Mouse (Mus musculus) MEL (cell line): ENCODE measurements at regions not wholly inside any gene's neighbourhood (a gene's known extent, or its start where the extent isn't known, plus 50 kb on each side); places are given as distances from the start of the nearest gene placed in this dataset.
A peak's percentile ranks its signal among the peaks of the same experiment; 100 is the strongest.

Experiments used
- DNase-seq: peaks from one replicate; pipeline ENCODE4 v3.0.0; 2011; ENCODE audit warnings: low read depth, low spot score
- H3K27ac ChIP-seq: 2 replicates; pipeline ENCODE4 v1.5.1; 2012; ENCODE audit warnings: low read depth, mild to moderate bottlenecking, control low read depth, low read length, moderate library complexity; ENCODE audit not compliant: control insufficient read depth
- H3K27me3 ChIP-seq, 2 experiments: fragments of 150-350 bp in 1 of 2; sonication (generic) in 1 of 2; 2 replicates each; pipeline ENCODE4 v1.6.1; 2012; ENCODE audit warnings: low read length in 2 of 2, mild to moderate bottlenecking in 2 of 2, improper control_type of control experiment in 1 of 2, moderate library complexity in 1 of 2; ENCODE audit not compliant: insufficient read depth in 2 of 2, control insufficient read depth in 1 of 2
- H3K36me3 ChIP-seq, 2 experiments: 2 replicates each; pipeline ENCODE4 v1.6.1; 2012 to 2014; ENCODE audit warnings: low read length in 2 of 2, improper control_type of control experiment in 1 of 2, inconsistent platforms in 1 of 2, mild to moderate bottlenecking in 1 of 2; ENCODE audit not compliant: insufficient read depth in 2 of 2, control insufficient read depth in 1 of 2
- H3K4me1 ChIP-seq, 2 experiments: fragments of 150-350 bp in 1 of 2; sonication (generic) in 1 of 2; 2 replicates each; pipeline ENCODE4 v1.6.1; 2012; ENCODE audit warnings: low read length in 2 of 2, improper control_type of control experiment in 1 of 2, mild to moderate bottlenecking in 1 of 2; ENCODE audit not compliant: insufficient read depth in 2 of 2, control insufficient read depth in 1 of 2
- H3K4me3 ChIP-seq, 2 experiments: fragments of 150-350 bp in 1 of 2; sonication (generic) in 1 of 2; 2 replicates each; pipeline ENCODE4 v1.5.1; 2012; ENCODE audit warnings: low read depth in 2 of 2, low read length in 2 of 2, mild to moderate bottlenecking in 2 of 2, moderate library complexity in 2 of 2, control low read depth in 1 of 2, improper control_type of control experiment in 1 of 2; ENCODE audit not compliant: control insufficient read depth in 1 of 2, insufficient read depth in 1 of 2
- H3K79me2 ChIP-seq: 2 replicates; pipeline ENCODE4 v1.6.1; 2012; ENCODE audit warnings: mild to moderate bottlenecking, low read length, moderate library complexity; ENCODE audit not compliant: control insufficient read depth, poor library complexity, insufficient read depth
- H3K9ac ChIP-seq: 2 replicates; pipeline ENCODE4 v1.6.1; 2012; ENCODE audit warnings: low read depth, mild to moderate bottlenecking, control low read depth, low read length, moderate library complexity; ENCODE audit not compliant: control insufficient read depth, poor library complexity, severe bottlenecking
- H3K9me3 ChIP-seq: fragments of 150-350 bp; sonication (generic); replicated peaks from 2 replicates; pipeline ENCODE4 v1.6.1; 2012; ENCODE audit warnings: mild to moderate bottlenecking, low read length, improper control_type of control experiment, moderate library complexity; ENCODE audit not compliant: insufficient read depth
- CHD1 ChIP-seq: IDR thresholded peaks from 2 replicates; pipeline ENCODE4 v1.6.1; 2012; ENCODE audit warnings: low read depth, mild to moderate bottlenecking, inconsistent platforms, low read length, improper control_type of control experiment
- CTCF ChIP-seq, 3 experiments: IDR thresholded peaks in 2 of 3; conservative IDR thresholded peaks in 1 of 3; 2 replicates each; pipeline ENCODE4 v1.5.1; 2011 to 2012; ENCODE audit warnings: low read length in 3 of 3, low read depth in 2 of 3, mild to moderate bottlenecking in 2 of 3, improper control_type of control experiment in 1 of 3, inconsistent platforms in 1 of 3, mixed read lengths in 1 of 3, moderate library complexity in 1 of 3; ENCODE audit not compliant: control insufficient read depth in 1 of 3, insufficient read depth in 1 of 3, poor library complexity in 1 of 3, severe bottlenecking in 1 of 3
- ELF1 ChIP-seq: IDR thresholded peaks from 2 replicates; pipeline ENCODE4 v1.6.1; 2014; ENCODE audit warnings: low read depth, mild to moderate bottlenecking, inconsistent platforms, low read length, improper control_type of control experiment, moderate library complexity
- EP300 ChIP-seq, 2 experiments: IDR thresholded peaks; 2 replicates each; pipeline ENCODE4 v1.6.1; 2011; ENCODE audit warnings: improper control_type of control experiment in 2 of 2, low read length in 2 of 2, low read depth in 1 of 2, mild to moderate bottlenecking in 1 of 2
- ETS1 ChIP-seq: IDR thresholded peaks from 2 replicates; pipeline ENCODE4 v1.6.1; 2012; ENCODE audit warnings: low read depth, mild to moderate bottlenecking, inconsistent platforms, low read length, improper control_type of control experiment, moderate library complexity
- GATA1 ChIP-seq: IDR thresholded peaks from 2 replicates; pipeline ENCODE4 v1.6.1; 2011; ENCODE audit warnings: low read depth, low read length, improper control_type of control experiment
- HCFC1 ChIP-seq: IDR thresholded peaks from 2 replicates; pipeline ENCODE4 v1.6.1; 2012; ENCODE audit warnings: low read depth, mild to moderate bottlenecking, inconsistent platforms, low read length, improper control_type of control experiment, moderate library complexity
- JUND ChIP-seq: IDR thresholded peaks from 2 replicates; pipeline ENCODE4 v1.6.1; 2011; ENCODE audit warnings: low read depth, mild to moderate bottlenecking, improper control_type of control experiment, low read length
- MAFK ChIP-seq: IDR thresholded peaks from 2 replicates; pipeline ENCODE4 v1.6.1; 2011; ENCODE audit warnings: low read depth, mild to moderate bottlenecking, low read length, improper control_type of control experiment, borderline replicate concordance
- MAX ChIP-seq: IDR thresholded peaks from 2 replicates; pipeline ENCODE4 v1.6.1; 2011; ENCODE audit warnings: low read length, improper control_type of control experiment
- MAZ ChIP-seq: IDR thresholded peaks from 2 replicates; pipeline ENCODE4 v1.6.1; 2012; ENCODE audit warnings: low read depth, mild to moderate bottlenecking, inconsistent platforms, low read length, improper control_type of control experiment
- MEF2A ChIP-seq: IDR thresholded peaks from 2 replicates; pipeline ENCODE4 v1.6.1; 2014; ENCODE audit warnings: low read depth, mild to moderate bottlenecking, inconsistent platforms, low read length, improper control_type of control experiment; ENCODE audit not compliant: poor library complexity, insufficient replicate concordance, severe bottlenecking; ENCODE audit errors: extremely low read depth
- MXI1 ChIP-seq: IDR thresholded peaks from 2 replicates; pipeline ENCODE4 v1.6.1; 2011; ENCODE audit warnings: mild to moderate bottlenecking, low read depth, low read length, improper control_type of control experiment
- MYB ChIP-seq: IDR thresholded peaks from 2 replicates; pipeline ENCODE4 v1.6.1; 2011; ENCODE audit warnings: mild to moderate bottlenecking, low read depth, low read length, improper control_type of control experiment
- MYC ChIP-seq: IDR thresholded peaks from 2 replicates; pipeline ENCODE4 v1.6.1; 2011; ENCODE audit warnings: low read depth, mild to moderate bottlenecking, low read length, improper control_type of control experiment, moderate library complexity
- NRF1 ChIP-seq: IDR thresholded peaks from 2 replicates; pipeline ENCODE4 v1.6.1; 2014; ENCODE audit warnings: low read depth, mild to moderate bottlenecking, inconsistent platforms, low read length, improper control_type of control experiment, moderate library complexity; ENCODE audit not compliant: poor library complexity, insufficient read depth, severe bottlenecking
- POLR2A ChIP-seq, 2 experiments: IDR thresholded peaks; 2 replicates each; pipeline ENCODE4 v1.6.1; 2011 to 2012; ENCODE audit warnings: low read length in 2 of 2, mild to moderate bottlenecking in 2 of 2, control low read depth in 1 of 2, improper control_type of control experiment in 1 of 2, low read depth in 1 of 2, moderate library complexity in 1 of 2; ENCODE audit not compliant: control insufficient read depth in 1 of 2, insufficient read depth in 1 of 2, poor library complexity in 1 of 2
- POLR2AphosphoS5 ChIP-seq: IDR thresholded peaks from 2 replicates; pipeline ENCODE4 v1.6.1; 2012; ENCODE audit warnings: low read depth, borderline replicate concordance, mild to moderate bottlenecking, inconsistent platforms, low read length, moderate library complexity, mixed read lengths
- RAD21 ChIP-seq: IDR thresholded peaks from 2 replicates; pipeline ENCODE4 v1.6.1; 2011; ENCODE audit warnings: mild to moderate bottlenecking, low read depth, low read length, improper control_type of control experiment
- SIN3A ChIP-seq: IDR thresholded peaks from 2 replicates; pipeline ENCODE4 v1.6.1; 2012; ENCODE audit warnings: low read length, improper control_type of control experiment, inconsistent platforms
- SMC3 ChIP-seq: IDR thresholded peaks from 2 replicates; pipeline ENCODE4 v1.6.1; 2011; ENCODE audit warnings: low read depth, low read length, improper control_type of control experiment
- TAL1 ChIP-seq: IDR thresholded peaks from 2 replicates; pipeline ENCODE4 v1.6.1; 2012; ENCODE audit warnings: mild to moderate bottlenecking, inconsistent platforms, low read length, moderate library complexity, mixed read lengths
- TBP ChIP-seq: IDR thresholded peaks from 2 replicates; pipeline ENCODE4 v1.8.0; 2011; ENCODE audit warnings: low read depth, low read length, improper control_type of control experiment
- TCF12 ChIP-seq: IDR thresholded peaks from 2 replicates; pipeline ENCODE4 v1.6.1; 2014; ENCODE audit warnings: low read depth, mild to moderate bottlenecking, inconsistent platforms, low read length, improper control_type of control experiment, moderate library complexity
- UBTF ChIP-seq: IDR thresholded peaks from 2 replicates; pipeline ENCODE4 v1.6.1; 2012; ENCODE audit warnings: low read depth, mild to moderate bottlenecking, inconsistent platforms, low read length, improper control_type of control experiment, moderate library complexity, borderline replicate concordance; ENCODE audit not compliant: insufficient read depth
- USF1 ChIP-seq: IDR thresholded peaks from 2 replicates; pipeline ENCODE4 v1.6.1; 2014; ENCODE audit warnings: low read depth, mild to moderate bottlenecking, inconsistent platforms, low read length, improper control_type of control experiment, moderate library complexity
- USF2 ChIP-seq, 2 experiments: IDR thresholded peaks; 2 replicates each; pipeline ENCODE4 v1.6.1; 2011 to 2012; ENCODE audit warnings: improper control_type of control experiment in 2 of 2, low read length in 2 of 2, borderline replicate concordance in 1 of 2, inconsistent platforms in 1 of 2, low read depth in 1 of 2, mild to moderate bottlenecking in 1 of 2; ENCODE audit not compliant: insufficient read depth in 1 of 2
- ZC3H11A ChIP-seq: IDR thresholded peaks from 2 replicates; pipeline ENCODE4 v1.6.1; 2012; ENCODE audit warnings: low read depth, mild to moderate bottlenecking, inconsistent platforms, low read length, improper control_type of control experiment
- ZMIZ1 ChIP-seq: IDR thresholded peaks from 2 replicates; pipeline ENCODE4 v1.6.1; 2012; ENCODE audit warnings: low read depth, mild to moderate bottlenecking, inconsistent platforms, low read length, improper control_type of control experiment, moderate library complexity
- ZNF384 ChIP-seq: IDR thresholded peaks from 2 replicates; pipeline ENCODE4 v1.6.1; 2012; ENCODE audit warnings: low read depth, mild to moderate bottlenecking, inconsistent platforms, low read length, improper control_type of control experiment

GRCm38 (mm10) chrX:18882784-18883171 is 421.6 kb upstream of the 4930578C19Rik start (continued):
- TF ChIP-seq POLR2A (IDR thresholded peaks at IDR 0.05; ENCODE audit: control insufficient read depth in 1 of 2, insufficient read depth in 1 of 2, low read depth in 1 of 2, low read length in 2 of 2, poor library complexity in 1 of 2): no peak
- TF ChIP-seq ZC3H11A: no peak
- TF ChIP-seq, all 39 proteins: peak for 0

GRCm38 (mm10) chrX:18882088-18882783 is 421.0 kb upstream of the 4930578C19Rik start:
- H3K9me3 ChIP-seq: no peaks in the 10 kb centered on the region
- no peaks in the 10 kb centered on the region for H3K79me2 ChIP-seq
- peak; percentile 22 for DNase-seq
- H3K9ac ChIP-seq: no peak overlapping the region
- no peak overlapping the region for H3K27ac ChIP-seq
- H3K27me3 ChIP-seq: no peaks in the 10 kb centered on the region
- TF ChIP-seq CTCF (IDR thresholded peaks at IDR 0.05 in 2 of 3, conservative IDR thresholded peaks at IDR 0.05 in 1 of 3; ENCODE audit: control insufficient read depth in 1 of 3, insufficient read depth in 1 of 3, low read depth in 2 of 3, low read length in 3 of 3, poor library complexity in 1 of 3, severe bottlenecking in 1 of 3) (peak in 2 of 3 experiments; percentile 43 to 48; a peak in 4 of 6 replicates), POLR2AphosphoS5 (no peak), HCFC1 (no peak), MAFK (no peak), POLR2A (IDR thresholded peaks at IDR 0.05; ENCODE audit: control insufficient read depth in 1 of 2, insufficient read depth in 1 of 2, low read depth in 1 of 2, low read length in 2 of 2, poor library complexity in 1 of 2) (no peak), USF1 (no peak), TAL1 (no peak), UBTF (no peak), MEF2A (no peak), MAX (no peak), MYC (no peak), GATA1 (no peak), MXI1 (no peak), MAZ (no peak), TBP (no peak), ZMIZ1 (no peak), RAD21 (peak; percentile 42), ELF1 (no peak), TCF12 (no peak), ETS1 (no peak), MYB (no peak), SIN3A (no peak), EP300 (IDR thresholded peaks at IDR 0.05; ENCODE audit: low read depth in 1 of 2, low read length in 2 of 2) (no peak), ZNF384 (no peak), CHD1 (no peak), SMC3 (peak; percentile 55), ZC3H11A (peak; percentile 30), JUND (no peak), USF2 (IDR thresholded peaks at IDR 0.05; ENCODE audit: borderline replicate concordance in 1 of 2, insufficient read depth in 1 of 2, low read depth in 1 of 2, low read length in 2 of 2) (no peak), NRF1 (no peak)
- H3K4me3 ChIP-seq: no peak overlapping the region
- no peaks in the 10 kb centered on the region for H3K36me3 ChIP-seq
- H3K4me1 ChIP-seq: no peaks in the 10 kb centered on the region
